Mouse (Mus musculus) G1E (cell line): ENCODE measurements at regions not wholly inside any gene's neighbourhood (a gene's known extent, or its start where the extent isn't known, plus 50 kb on each side); places are given as distances from the start of the nearest gene placed in this dataset.

Experiments
- CTCF ChIP-seq: IDR thresholded peaks from 2 replicates; pipeline ENCODE4 v1.5.1; 2012; ENCODE audit warnings: low read depth, low read length, inconsistent platforms, mixed read lengths
- GATA2 ChIP-seq: IDR thresholded peaks from 2 replicates; pipeline ENCODE4 v1.6.1; 2012; ENCODE audit warnings: low read depth, low read length, inconsistent platforms, borderline replicate concordance

DNA sequence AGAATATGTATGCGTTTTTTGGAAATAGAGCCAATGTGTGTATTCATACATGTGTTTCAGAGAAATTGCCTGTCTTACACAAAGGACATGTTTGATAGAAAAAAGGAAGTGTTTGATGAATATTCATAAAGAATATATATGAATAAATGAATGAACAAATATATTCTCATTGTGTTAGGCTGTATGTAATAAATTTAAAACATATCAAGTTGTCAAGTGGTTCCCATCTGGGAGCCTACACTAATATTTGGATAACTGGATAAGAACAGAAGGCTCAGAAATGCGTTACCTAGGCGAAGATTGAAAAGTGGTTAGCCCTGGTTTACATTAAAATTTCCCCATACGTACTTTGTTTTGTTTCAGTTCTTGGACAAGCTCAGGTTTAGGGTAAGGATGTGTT, 1369.7 kb downstream of the Slc22a22 start:
- TF ChIP-seq CTCF (no peak), GATA2 (no peak)
